Mouse (Mus musculus): ENCODE measurements around the gene Fam84b. TPM values are rescaled to one million over a fixed set of nuclear protein-coding genes. Genes with fewer than 3 reads are reported as not detected.
"Not testable (repeated sequence)": the region's sequence is repeated elsewhere in the genome, so short reads cannot be mapped to it uniquely, and the experiment has no call there.

Gene Fam84b
- total RNA-seq (2014; fragmentation: Nextera tagmentation) (2.4 and 3.1 TPM in 2 replicates), total RNA-seq (2017) (3.4 and 4.5 TPM in 2 replicates)

- peak; percentile 95 for ATAC-seq (replicated peaks; ENCODE audit: low FRiP score, low TSS enrichment, poor library complexity, severe bottlenecking)
Observed at GRCm38 (mm10) chr15:60853231-60853999, at the start of gene Fam84b. Fam84b (minus strand) TSS chr15:60853778.

GRCm38 (mm10) chr15:60898187-60898965 is 44.8 kb upstream of the Fam84b start:
- ATAC-seq (replicated peaks; ENCODE audit: low FRiP score, low TSS enrichment, poor library complexity, severe bottlenecking), result no peak

- no peak for ATAC-seq (replicated peaks; ENCODE audit: low FRiP score, low TSS enrichment, poor library complexity, severe bottlenecking)
Observed at GRCm38 (mm10) chr15:60896040-60896439, 42.5 kb upstream of the Fam84b start.

- ATAC-seq (replicated peaks; ENCODE audit: low FRiP score, low TSS enrichment, poor library complexity, severe bottlenecking), result no peak
Observed at GRCm38 (mm10) chr15:60892976-60893463, 39.4 kb upstream of the Fam84b start.

DNA sequence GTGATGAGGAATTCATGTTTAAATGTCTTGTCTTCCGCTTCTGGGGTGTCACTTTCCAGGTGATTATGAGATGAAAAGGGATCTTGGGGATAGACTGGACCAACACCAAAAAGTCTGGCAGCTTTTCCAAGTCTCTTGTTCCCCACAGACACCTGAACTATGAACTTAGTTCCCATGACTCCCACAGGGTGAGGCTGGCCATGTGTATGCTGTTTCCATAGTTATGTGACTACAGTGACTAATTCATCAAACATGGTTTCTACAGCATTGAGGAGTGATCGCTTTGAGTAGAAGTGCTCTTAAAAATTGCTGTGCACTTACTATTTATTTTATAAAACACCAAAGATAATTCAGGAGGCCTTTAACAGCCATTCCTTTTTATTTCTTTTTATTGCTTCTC is 35.1 kb upstream of the Fam84b start:
- ATAC-seq (replicated peaks; ENCODE audit: low FRiP score, low TSS enrichment, poor library complexity, severe bottlenecking), result no peak

- peak; percentile 90 for ATAC-seq (replicated peaks; ENCODE audit: low FRiP score, low TSS enrichment, poor library complexity, severe bottlenecking)
Observed at GRCm38 (mm10) chr15:60875721-60876120, 22.1 kb upstream of the Fam84b start.

DNA sequence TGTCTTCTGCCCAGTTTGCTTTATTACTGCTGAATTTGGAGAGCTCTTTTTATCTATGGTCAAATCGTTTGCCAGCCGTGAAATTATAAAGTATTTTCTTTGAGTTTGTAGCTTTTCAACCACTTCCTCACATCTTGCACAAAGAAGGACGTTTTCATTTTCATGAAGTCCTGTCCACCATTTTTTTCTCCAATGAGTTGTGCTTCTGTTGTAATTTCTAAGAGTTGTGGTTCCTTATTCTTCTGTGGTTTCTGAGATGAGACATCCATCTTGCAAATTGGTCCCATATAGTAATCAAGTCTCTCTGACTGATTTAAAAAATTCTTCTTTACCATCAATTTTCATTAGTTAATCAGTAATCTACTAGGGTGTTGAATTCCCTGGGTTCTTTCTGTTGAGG is 8.8 kb upstream of the Fam84b start:
- no peak for ATAC-seq (replicated peaks; ENCODE audit: low FRiP score, low TSS enrichment, poor library complexity, severe bottlenecking)

DNA sequence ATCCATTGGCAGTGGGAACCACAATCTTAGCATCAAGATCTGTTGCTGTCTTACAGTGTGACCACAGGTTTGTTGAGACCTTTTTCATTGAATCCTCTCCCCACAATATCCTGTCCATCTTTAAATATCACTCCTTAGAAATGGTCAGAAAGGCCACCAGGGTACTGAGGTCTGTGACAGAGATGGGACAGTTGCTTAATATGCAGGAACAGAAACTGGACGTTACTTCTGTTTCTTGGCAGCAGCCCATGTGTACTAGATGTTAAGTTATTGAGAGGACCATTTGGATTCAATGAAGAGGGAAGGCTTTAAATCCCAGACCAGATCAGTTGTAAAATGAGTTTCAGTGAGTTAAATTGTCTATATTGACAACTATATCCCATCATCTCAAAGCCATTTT is 1.5 kb upstream of the Fam84b start:
- ATAC-seq (replicated peaks; ENCODE audit: low FRiP score, low TSS enrichment, poor library complexity, severe bottlenecking), result no peak

DNA sequence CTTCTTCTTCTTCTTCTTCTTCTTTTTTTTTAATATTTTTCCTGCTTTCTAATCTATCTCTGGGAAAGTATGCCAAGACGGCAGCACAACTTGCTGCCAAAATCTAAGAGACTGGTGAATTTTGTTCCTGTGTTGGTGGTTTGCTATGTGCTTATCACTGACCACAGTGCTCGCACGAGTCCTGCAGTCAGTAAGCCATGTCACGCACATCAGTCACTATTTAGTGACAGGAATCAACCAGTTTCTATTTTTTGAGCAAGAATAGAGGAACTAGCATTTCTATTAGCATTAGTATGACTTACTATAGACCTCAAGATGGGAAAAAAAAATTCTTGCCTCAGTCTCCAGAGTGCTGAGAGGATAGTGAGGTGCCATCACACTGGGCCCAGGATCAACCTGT is 573 bp upstream of the Fam84b start:
- peak; percentile 73 for ATAC-seq (replicated peaks; ENCODE audit: low FRiP score, low TSS enrichment, poor library complexity, severe bottlenecking)

DNA sequence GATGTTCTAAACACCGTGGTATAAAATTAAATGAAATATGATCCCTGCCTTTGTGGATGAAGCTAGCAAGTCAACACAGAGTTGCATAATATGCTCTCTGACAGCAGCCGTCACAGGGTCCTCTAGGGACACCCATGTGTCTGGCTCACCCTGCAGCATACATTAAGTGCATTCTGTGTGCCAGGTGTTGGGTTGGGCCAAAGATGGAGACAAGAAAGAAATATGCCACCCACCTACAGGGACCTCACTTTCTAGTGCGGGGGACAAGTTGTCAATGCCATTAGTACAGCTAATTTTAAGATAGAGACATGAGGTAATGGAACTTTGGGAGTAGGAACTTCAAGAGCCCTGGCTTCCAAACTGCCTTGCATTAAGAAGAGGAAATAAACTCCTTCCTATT is 4.9 kb downstream of the Fam84b start:
- ATAC-seq (replicated peaks; ENCODE audit: low FRiP score, low TSS enrichment, poor library complexity, severe bottlenecking), result no peak

- ATAC-seq (replicated peaks; ENCODE audit: low FRiP score, low TSS enrichment, poor library complexity, severe bottlenecking), result no peak
Observed at GRCm38 (mm10) chr15:60846291-60846690, 7.3 kb downstream of the Fam84b start.

- ATAC-seq (replicated peaks; ENCODE audit: low FRiP score, low TSS enrichment, poor library complexity, severe bottlenecking), result no peak
Observed at GRCm38 (mm10) chr15:60845886-60846285, 7.7 kb downstream of the Fam84b start.

DNA sequence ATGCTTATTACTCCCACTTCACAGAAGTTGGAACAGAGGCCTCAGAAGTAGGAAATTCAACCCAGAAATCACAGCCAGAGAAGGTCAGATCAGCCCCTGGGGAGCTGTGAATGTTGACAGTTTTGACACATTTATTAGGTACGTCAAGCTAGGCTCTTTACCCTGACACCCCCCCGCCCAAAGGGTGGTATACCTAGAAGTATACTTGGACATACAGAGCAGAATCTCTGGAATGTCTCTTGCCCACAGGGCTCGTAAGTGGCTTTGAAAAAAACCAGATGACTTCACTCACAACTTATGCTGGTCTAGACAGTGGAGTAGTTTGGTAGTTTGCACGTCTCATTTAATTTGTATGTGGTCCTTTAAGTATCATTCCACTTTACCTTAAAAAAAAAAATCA is 11.8 kb downstream of the Fam84b start:
- ATAC-seq (replicated peaks; ENCODE audit: low FRiP score, low TSS enrichment, poor library complexity, severe bottlenecking), result no peak

GRCm38 (mm10) chr15:60841312-60841711 is 12.3 kb downstream of the Fam84b start:
- ATAC-seq (replicated peaks; ENCODE audit: low FRiP score, low TSS enrichment, poor library complexity, severe bottlenecking), result not testable (repeated sequence)

DNA sequence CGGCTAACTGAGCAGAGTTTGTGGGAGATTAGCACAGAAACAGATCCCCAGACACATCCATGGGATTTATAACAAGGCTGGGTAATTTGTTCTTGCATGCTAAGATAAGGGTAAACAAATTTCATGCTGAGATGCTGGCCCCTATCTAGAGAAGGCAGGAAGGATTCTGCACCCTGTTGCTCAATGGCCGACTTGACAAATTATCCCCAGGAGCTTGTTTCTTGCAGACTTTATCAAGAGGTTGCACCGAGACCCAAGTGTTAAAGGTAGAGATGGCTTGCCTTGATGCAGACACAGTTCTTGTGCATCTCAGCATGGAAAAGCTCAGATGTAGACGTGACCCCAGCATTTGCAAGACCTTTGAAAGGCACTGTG is 13.3 kb downstream of the Fam84b start:
- peak; percentile 84 for ATAC-seq (replicated peaks; ENCODE audit: low FRiP score, low TSS enrichment, poor library complexity, severe bottlenecking)

- no peak for ATAC-seq (replicated peaks; ENCODE audit: low FRiP score, low TSS enrichment, poor library complexity, severe bottlenecking)
Observed at GRCm38 (mm10) chr15:60839539-60840295, 13.9 kb downstream of the Fam84b start.

GRCm38 (mm10) chr15:60838135-60838534 is 15.4 kb downstream of the Fam84b start:
- ATAC-seq (replicated peaks; ENCODE audit: low FRiP score, low TSS enrichment, poor library complexity, severe bottlenecking), result no peak

DNA sequence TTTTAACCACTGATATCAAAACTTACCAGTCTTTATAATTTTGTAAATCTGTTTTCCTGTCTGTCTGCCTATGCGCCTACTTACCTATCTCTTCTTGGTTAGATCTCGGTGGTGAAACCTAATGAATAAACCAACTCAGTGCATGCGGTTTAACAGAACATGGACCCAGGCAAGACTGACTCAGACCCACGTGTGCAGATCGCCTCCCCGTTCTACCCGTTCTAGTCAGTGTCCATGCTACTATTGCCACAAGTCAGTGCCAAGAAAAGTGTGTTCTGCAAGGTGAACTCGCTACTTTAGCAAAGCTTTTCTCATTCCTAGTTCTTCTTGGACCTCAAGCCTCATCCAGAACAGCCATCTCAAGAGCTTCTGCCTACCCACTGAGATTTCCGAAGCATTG is 15.9 kb downstream of the Fam84b start:
- no peak for ATAC-seq (replicated peaks; ENCODE audit: low FRiP score, low TSS enrichment, poor library complexity, severe bottlenecking)

DNA sequence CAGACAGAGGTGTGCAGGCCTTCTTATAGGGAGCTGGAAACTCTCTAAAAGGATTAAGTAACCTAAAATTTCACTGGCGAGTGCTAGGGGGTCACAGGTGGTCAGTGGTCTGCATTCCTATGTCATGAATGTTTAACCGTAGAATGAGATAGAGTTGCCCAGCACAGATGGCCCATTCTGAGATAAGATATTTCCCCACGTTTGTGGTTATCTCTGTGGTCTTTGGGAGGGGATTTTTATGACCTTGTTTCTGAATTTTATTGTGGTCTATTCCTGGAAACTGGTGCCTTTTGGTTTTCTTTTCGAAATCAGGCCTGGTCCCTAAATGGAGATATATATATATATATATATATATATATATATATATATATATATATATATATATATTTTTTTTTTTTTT is 17.3 kb downstream of the Fam84b start:
- ATAC-seq (replicated peaks; ENCODE audit: low FRiP score, low TSS enrichment, poor library complexity, severe bottlenecking), result no peak

Data from megakaryocyte-erythroid progenitor cell, adult 5-6 weeks (primary cell).